Mouse (Mus musculus): ENCODE results near the gene Procr. TPM values are rescaled to one million over a fixed set of nuclear protein-coding genes. Genes with fewer than 3 reads are reported as not detected.
"Not testable (repeated sequence)": the region's sequence is repeated elsewhere in the genome, so short reads cannot be mapped to it uniquely, and the experiment has no call there.

The Procr gene
- polyA plus RNA-seq, 1 experiment from 2014 or later = 8.3 TPM

DNA sequence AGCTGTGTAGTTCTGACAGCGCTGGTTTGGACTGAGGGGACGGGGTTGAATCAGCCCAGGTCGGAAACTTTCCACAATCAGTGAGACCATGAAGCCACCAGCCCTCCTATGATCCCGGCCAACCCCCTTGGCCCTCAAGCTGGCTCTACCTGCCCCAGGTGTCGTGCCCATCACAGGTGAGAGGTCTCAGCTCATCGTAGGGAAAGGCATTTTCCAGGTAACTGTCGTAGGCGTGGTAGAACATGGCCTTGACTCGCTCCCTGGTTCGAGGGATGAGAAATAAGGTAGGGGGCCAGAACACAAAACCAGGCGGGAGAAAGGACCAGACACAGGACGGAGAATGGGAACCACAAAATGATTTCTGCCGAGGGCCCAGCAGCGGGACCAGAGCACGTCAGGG, 22.2 kb upstream of the Procr start:
- H3K36me3 ChIP-seq (ENCODE audit: control insufficient read depth, insufficient read depth) = peaks cover 16% of the 10 kb centered on the region; the same call in 1 of the 2 replicates
- H3K4me2 ChIP-seq (replicated peaks; ENCODE audit: low read depth) = peak overlapping the region; percentile 88
- H3K27me3 ChIP-seq (replicated peaks; ENCODE audit: control insufficient read depth, insufficient read depth, low read length) = no peaks in the 10 kb centered on the region
- no peak for TF ChIP-seq CTCF (IDR thresholded peaks at IDR 0.05; ENCODE audit: low read depth)
- 0 out of 2 replicates have a peak, but pooled peaks cover 4% of the 10 kb centered on the region for H3K4me1 ChIP-seq (replicated peaks; ENCODE audit: control insufficient read depth, insufficient read depth, low read length)
- ATAC-seq = 0 out of 2 replicates have a peak, but pooled peaks have one; percentile 1
- H3K27ac ChIP-seq (ENCODE audit: low read depth, low read length) = peak overlapping the region; percentile 10; the same call in 1 of the 2 replicates
- H3K9me3 ChIP-seq (ENCODE audit: control insufficient read depth) = no peaks in the 10 kb centered on the region
- peak overlapping the region; percentile 67 for H3K9ac ChIP-seq (ENCODE audit: low read depth, low read length)
- peak overlapping the region; percentile 63 for H3K4me3 ChIP-seq (ENCODE audit: low read depth, low read length)
- 3% methylated on average over 15 of the region's 15 CpGs for WGBS

DNA sequence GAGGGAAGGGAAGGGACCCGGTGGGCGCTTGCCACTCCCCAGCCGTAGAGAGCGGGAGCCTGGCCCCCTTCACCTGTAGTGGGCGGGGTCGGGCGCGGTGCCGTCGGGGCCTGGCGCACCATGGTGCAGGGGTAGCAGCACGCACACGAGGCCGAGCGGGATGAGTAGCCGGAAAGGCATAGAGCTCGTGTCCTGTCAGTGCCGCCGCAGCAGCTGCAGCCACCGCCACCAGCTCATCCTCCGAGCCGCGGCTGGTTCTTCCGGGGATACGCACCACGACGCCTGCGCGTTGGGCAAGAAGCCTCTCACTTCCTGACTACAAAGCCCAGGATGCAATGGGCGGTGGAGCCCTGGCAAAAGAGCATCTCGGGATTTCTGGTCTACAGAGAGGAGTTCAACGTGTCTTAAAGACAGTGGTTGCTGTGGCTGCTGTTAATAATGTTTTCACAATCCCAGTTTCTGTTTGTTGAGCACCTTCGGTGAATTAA, 21.7 kb upstream of the Procr start, which contains the start of gene Edem2:
TSS of gene Edem2 (minus strand) at position 318 of the 488 bp plus-strand sequence.
- Histone ChIP-seq H3K4me1 (replicated peaks; ENCODE audit: control insufficient read depth, insufficient read depth, low read length) (0 out of 2 replicates have a peak, but pooled peaks cover 4% of the 10 kb centered on the region), H3K4me2 (replicated peaks; ENCODE audit: low read depth) (peak within 1 kb of the TSS; percentile 88), H3K9ac (ENCODE audit: low read depth, low read length) (peak within 1 kb of the TSS; percentile 67), H3K36me3 (ENCODE audit: control insufficient read depth, insufficient read depth) (peaks cover 13% of the 10 kb centered on the region; the same call in 1 of the 2 replicates), H3K4me3 (ENCODE audit: low read depth, low read length) (peak within 1 kb of the TSS; percentile 63), H3K9me3 (ENCODE audit: control insufficient read depth) (no peaks in the 10 kb centered on the region), H3K27me3 (replicated peaks; ENCODE audit: control insufficient read depth, insufficient read depth, low read length) (no peaks in the 10 kb centered on the region), H3K27ac (ENCODE audit: low read depth, low read length) (peak within 1 kb of the TSS; percentile 10; the same call in 1 of the 2 replicates)
- WGBS = under 1% methylated on average over 33 of the region's 33 CpGs
- TF ChIP-seq CTCF (IDR thresholded peaks at IDR 0.05; ENCODE audit: low read depth) = no peak
- peak; percentile 89 for ATAC-seq

DNA sequence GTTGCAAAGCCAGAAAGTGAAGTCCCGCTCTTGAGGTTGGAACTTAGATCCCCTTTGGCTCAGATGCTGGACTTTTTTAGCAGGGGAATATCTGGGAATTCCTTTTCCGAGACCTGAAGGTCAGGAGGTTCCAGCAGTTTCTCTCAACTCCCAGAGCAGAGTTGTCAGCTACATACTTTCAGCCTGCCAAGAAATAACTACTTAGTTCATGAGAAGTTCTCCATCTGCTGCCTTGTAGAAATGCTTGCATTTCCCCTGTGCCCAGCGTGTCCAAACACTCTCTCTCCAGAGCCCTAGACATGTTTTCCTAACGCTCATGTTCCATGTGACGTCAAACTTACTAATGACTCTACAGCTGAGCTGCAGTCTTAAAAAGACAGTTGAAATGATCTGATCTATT, 15.8 kb upstream of the Procr start:
- WGBS = 69% methylated on average over 5 of the region's 5 CpGs
- Histone ChIP-seq H3K4me1 (replicated peaks; ENCODE audit: control insufficient read depth, insufficient read depth, low read length) (no peaks in the 10 kb centered on the region), H3K27ac (ENCODE audit: low read depth, low read length) (no peak overlapping the region), H3K9me3 (ENCODE audit: control insufficient read depth) (no peaks in the 10 kb centered on the region), H3K9ac (ENCODE audit: low read depth, low read length) (no peak overlapping the region), H3K4me3 (ENCODE audit: low read depth, low read length) (no peak overlapping the region), H3K4me2 (replicated peaks; ENCODE audit: low read depth) (no peak overlapping the region), H3K27me3 (replicated peaks; ENCODE audit: control insufficient read depth, insufficient read depth, low read length) (no peaks in the 10 kb centered on the region), H3K36me3 (ENCODE audit: control insufficient read depth, insufficient read depth) (no peaks in the 10 kb centered on the region)
- no peak for ATAC-seq
- TF ChIP-seq CTCF (IDR thresholded peaks at IDR 0.05; ENCODE audit: low read depth) = no peak

DNA sequence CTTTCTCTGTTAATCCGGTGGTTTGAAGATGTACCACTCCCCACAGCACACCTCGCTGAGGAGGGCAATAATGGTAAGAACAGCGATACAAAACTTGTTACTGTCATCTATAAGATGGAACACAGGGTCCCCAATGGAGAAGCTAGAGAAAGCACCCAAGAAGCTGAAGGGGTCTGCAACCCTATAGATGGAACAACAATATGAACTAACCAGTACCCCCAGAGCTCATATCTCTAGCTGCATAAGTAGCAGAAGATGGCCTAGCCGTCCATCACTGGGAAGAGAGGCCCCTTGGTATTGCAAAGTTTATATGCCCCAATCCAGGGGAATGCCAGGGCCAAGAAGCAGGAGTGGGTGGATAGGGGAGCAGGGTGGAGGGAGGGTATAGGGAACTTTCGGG, 15.2 kb upstream of the Procr start, which contains the start of gene Gm17581:
TSS of gene Gm17581 (minus strand) at position 101 of the 400 bp plus-strand sequence.
- not testable (repeated sequence) for H3K4me2 ChIP-seq (replicated peaks; ENCODE audit: low read depth); ATAC-seq; H3K27me3 ChIP-seq (replicated peaks; ENCODE audit: control insufficient read depth, insufficient read depth, low read length); H3K9me3 ChIP-seq (ENCODE audit: control insufficient read depth); H3K27ac ChIP-seq (ENCODE audit: low read depth, low read length); H3K4me1 ChIP-seq (replicated peaks; ENCODE audit: control insufficient read depth, insufficient read depth, low read length); H3K9ac ChIP-seq (ENCODE audit: low read depth, low read length); H3K36me3 ChIP-seq (ENCODE audit: control insufficient read depth, insufficient read depth); H3K4me3 ChIP-seq (ENCODE audit: low read depth, low read length)
- WGBS = 83% methylated on average over 5 of the region's 5 CpGs

DNA sequence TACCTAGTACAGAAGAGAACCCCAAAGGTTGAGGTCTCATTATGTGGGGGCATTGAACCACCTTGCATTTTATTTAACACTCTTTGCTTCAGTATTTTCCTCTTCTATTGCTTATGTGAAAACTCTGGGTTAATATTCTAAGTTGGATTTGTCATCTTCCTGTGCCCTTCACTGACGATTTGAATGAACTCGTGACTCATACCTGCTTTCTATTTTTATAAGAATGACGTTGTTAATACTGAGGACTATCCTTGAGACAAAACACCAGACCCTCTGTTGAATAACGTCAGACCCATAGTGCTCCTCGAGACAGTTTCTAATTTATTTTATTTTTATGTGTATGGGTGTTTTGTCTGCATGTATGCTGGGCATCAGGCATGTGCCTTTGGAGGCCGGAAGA, 14.0 kb upstream of the Procr start:
- Histone ChIP-seq H3K4me2 (replicated peaks; ENCODE audit: low read depth) (no peak overlapping the region), H3K4me1 (replicated peaks; ENCODE audit: control insufficient read depth, insufficient read depth, low read length) (no peaks in the 10 kb centered on the region), H3K36me3 (ENCODE audit: control insufficient read depth, insufficient read depth) (no peaks in the 10 kb centered on the region), H3K9ac (ENCODE audit: low read depth, low read length) (no peak overlapping the region), H3K4me3 (ENCODE audit: low read depth, low read length) (no peak overlapping the region), H3K9me3 (ENCODE audit: control insufficient read depth) (no peaks in the 10 kb centered on the region), H3K27me3 (replicated peaks; ENCODE audit: control insufficient read depth, insufficient read depth, low read length) (no peaks in the 10 kb centered on the region), H3K27ac (ENCODE audit: low read depth, low read length) (no peak overlapping the region)
- no peak for ATAC-seq
- no peak for TF ChIP-seq CTCF (IDR thresholded peaks at IDR 0.05; ENCODE audit: low read depth)
- WGBS = 64% methylated on average over 6 of the region's 6 CpGs

DNA sequence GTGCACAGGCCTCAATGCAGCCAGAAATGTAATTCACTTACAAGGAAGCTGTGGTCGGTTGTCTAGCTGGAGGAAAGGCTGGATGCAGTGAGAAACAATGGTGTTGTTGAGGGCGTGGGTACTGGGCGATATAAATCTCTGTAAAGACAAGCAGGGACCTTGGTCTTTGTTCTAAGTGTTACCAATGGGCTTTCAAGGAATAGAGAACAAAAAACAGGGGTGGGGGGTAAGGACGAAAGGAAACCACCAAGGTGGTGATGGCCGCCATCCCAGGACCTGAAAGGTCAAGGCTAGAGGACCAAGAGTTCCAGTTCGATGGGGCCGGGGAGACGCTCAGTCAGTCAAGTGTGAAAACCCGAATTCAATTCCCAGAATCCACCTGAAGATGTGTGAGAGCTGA, 13.1 kb upstream of the Procr start:
- Histone ChIP-seq H3K4me3 (ENCODE audit: low read depth, low read length) (no peak overlapping the region), H3K9me3 (ENCODE audit: control insufficient read depth) (no peaks in the 10 kb centered on the region), H3K4me1 (replicated peaks; ENCODE audit: control insufficient read depth, insufficient read depth, low read length) (no peaks in the 10 kb centered on the region), H3K36me3 (ENCODE audit: control insufficient read depth, insufficient read depth) (no peaks in the 10 kb centered on the region), H3K27ac (ENCODE audit: low read depth, low read length) (no peak overlapping the region), H3K4me2 (replicated peaks; ENCODE audit: low read depth) (no peak overlapping the region), H3K9ac (ENCODE audit: low read depth, low read length) (no peak overlapping the region), H3K27me3 (replicated peaks; ENCODE audit: control insufficient read depth, insufficient read depth, low read length) (no peaks in the 10 kb centered on the region)
- WGBS = 61% methylated on average over 9 of the region's 9 CpGs
- no peak for TF ChIP-seq CTCF (IDR thresholded peaks at IDR 0.05; ENCODE audit: low read depth)
- no peak for ATAC-seq

Measured in intestine, postnatal 0 days (tissue).